Mouse (Mus musculus): ENCODE data around the gene Ctsh. TPM values are rescaled to one million over a fixed set of nuclear protein-coding genes. Genes with fewer than 3 reads are reported as not detected.
"Not testable (repeated sequence)": the region's sequence is repeated elsewhere in the genome, so short reads cannot be mapped to it uniquely, and the experiment has no call there.

Gene Ctsh
- polyA plus RNA-seq, 1 experiment from 2014 or later, result 67.1 TPM

GRCm38 (mm10) chr9:90035794-90036193 lies 18.2 kb upstream of the Ctsh start:
- Histone ChIP-seq H3K9me3 (replicated peaks) (no peaks in the 10 kb centered on the region), H3K4me3 (replicated peaks) (no peak overlapping the region), H3K27ac (replicated peaks) (no peak overlapping the region), H3K27me3 (no peaks in the 10 kb centered on the region), H3K9ac (no peak overlapping the region), H3K4me2 (replicated peaks) (no peak overlapping the region), H3K36me3 (no peaks in the 10 kb centered on the region), H3K4me1 (no peaks in the 10 kb centered on the region)
- WGBS, result 91% methylated on average over 3 of the region's 3 CpGs
- ATAC-seq (ENCODE audit: insufficient number of reproducible peaks, low FRiP score, low TSS enrichment, low read depth), result no peak

GRCm38 (mm10) chr9:90036313-90036712 lies 17.6 kb upstream of the Ctsh start:
- H3K9ac ChIP-seq, result no peak overlapping the region
- H3K4me2 ChIP-seq (replicated peaks), result no peak overlapping the region
- ATAC-seq (ENCODE audit: insufficient number of reproducible peaks, low FRiP score, low TSS enrichment, low read depth), result no peak; the same call in 1 of the 2 replicates
- no peaks in the 10 kb centered on the region for H3K4me1 ChIP-seq
- 58% methylated on average over 4 of the region's 4 CpGs for WGBS
- H3K27me3 ChIP-seq, result no peaks in the 10 kb centered on the region
- no peaks in the 10 kb centered on the region for H3K36me3 ChIP-seq
- H3K27ac ChIP-seq (replicated peaks), result no peak overlapping the region
- no peaks in the 10 kb centered on the region for H3K9me3 ChIP-seq (replicated peaks)
- H3K4me3 ChIP-seq (replicated peaks), result no peak overlapping the region

GRCm38 (mm10) chr9:90038535-90038934 lies 15.4 kb upstream of the Ctsh start:
- no peak for ATAC-seq (ENCODE audit: insufficient number of reproducible peaks, low FRiP score, low TSS enrichment, low read depth)
- Histone ChIP-seq H3K27me3 (no peaks in the 10 kb centered on the region), H3K36me3 (no peaks in the 10 kb centered on the region), H3K27ac (replicated peaks) (no peak overlapping the region), H3K4me2 (replicated peaks) (no peak overlapping the region), H3K4me3 (replicated peaks) (no peak overlapping the region), H3K4me1 (no peaks in the 10 kb centered on the region), H3K9me3 (replicated peaks) (no peaks in the 10 kb centered on the region), H3K9ac (no peak overlapping the region)
- WGBS, result 78% methylated on average over 4 of the region's 4 CpGs

GRCm38 (mm10) chr9:90040916-90041315 lies 13.0 kb upstream of the Ctsh start:
- Histone ChIP-seq H3K27ac (replicated peaks) (no peak overlapping the region), H3K4me2 (replicated peaks) (no peak overlapping the region), H3K4me1 (no peaks in the 10 kb centered on the region), H3K4me3 (replicated peaks) (no peak overlapping the region), H3K9ac (no peak overlapping the region), H3K9me3 (replicated peaks) (no peaks in the 10 kb centered on the region), H3K27me3 (no peaks in the 10 kb centered on the region), H3K36me3 (no peaks in the 10 kb centered on the region)
- WGBS, result 85% methylated on average over 2 of the region's 2 CpGs
- ATAC-seq (ENCODE audit: insufficient number of reproducible peaks, low FRiP score, low TSS enrichment, low read depth), result no peak

- 87% methylated on average over 3 of the region's 3 CpGs for WGBS
These were observed 12.4 kb upstream of the Ctsh start for GRCm38 (mm10) chr9:90041556-90041955.

GRCm38 (mm10) chr9:90042906-90043305 lies 11.0 kb upstream of the Ctsh start:
- not testable (repeated sequence) for H3K4me1 ChIP-seq

More at GRCm38 (mm10) chr9:90041556-90041955, 12.4 kb upstream of the Ctsh start:
- Histone ChIP-seq H3K27ac (replicated peaks) (no peak overlapping the region), H3K9me3 (replicated peaks) (no peaks in the 10 kb centered on the region), H3K36me3 (no peaks in the 10 kb centered on the region), H3K4me1 (no peaks in the 10 kb centered on the region), H3K9ac (no peak overlapping the region), H3K4me2 (replicated peaks) (no peak overlapping the region), H3K4me3 (replicated peaks) (no peak overlapping the region), H3K27me3 (no peaks in the 10 kb centered on the region)
- no peak for ATAC-seq (ENCODE audit: insufficient number of reproducible peaks, low FRiP score, low TSS enrichment, low read depth)

GRCm38 (mm10) chr9:90045191-90045590 lies 8.8 kb upstream of the Ctsh start:
- H3K4me3 ChIP-seq (replicated peaks), result no peak overlapping the region
- WGBS, result 89% methylated on average over 7 of the region's 7 CpGs
- no peaks in the 10 kb centered on the region for H3K4me1 ChIP-seq
- no peaks in the 10 kb centered on the region for H3K27me3 ChIP-seq
- no peaks in the 10 kb centered on the region for H3K36me3 ChIP-seq
- no peak for ATAC-seq (ENCODE audit: insufficient number of reproducible peaks, low FRiP score, low TSS enrichment, low read depth)
- H3K4me2 ChIP-seq (replicated peaks), result no peak overlapping the region
- no peak overlapping the region for H3K9ac ChIP-seq
- H3K27ac ChIP-seq (replicated peaks), result no peak overlapping the region
- H3K9me3 ChIP-seq (replicated peaks), result no peaks in the 10 kb centered on the region

More at GRCm38 (mm10) chr9:90042906-90043305, 11.0 kb upstream of the Ctsh start:
- H3K4me3 ChIP-seq (replicated peaks); H3K27ac ChIP-seq (replicated peaks); H3K9me3 ChIP-seq (replicated peaks); H3K4me2 ChIP-seq (replicated peaks); ATAC-seq (ENCODE audit: insufficient number of reproducible peaks, low FRiP score, low TSS enrichment, low read depth); H3K36me3 ChIP-seq; H3K9ac ChIP-seq; H3K27me3 ChIP-seq: not testable (repeated sequence)
- WGBS, result 90% methylated on average over 8 of the region's 8 CpGs

GRCm38 (mm10) chr9:90047937-90048627 lies 5.9 kb upstream of the Ctsh start:
- H3K27ac ChIP-seq (replicated peaks), result no peak overlapping the region
- no peak for ATAC-seq (ENCODE audit: insufficient number of reproducible peaks, low FRiP score, low TSS enrichment, low read depth)
- 65% methylated on average over 5 of the region's 5 CpGs for WGBS

GRCm38 (mm10) chr9:90054371-90055145 lies 606 bp downstream of the Ctsh start:
- under 1% methylated on average over 37 of the region's 37 CpGs for WGBS
- H3K4me2 ChIP-seq (replicated peaks), result peak overlapping the region; percentile 80
- ATAC-seq (ENCODE audit: insufficient number of reproducible peaks, low FRiP score, low TSS enrichment, low read depth), result peak; percentile 79
- H3K9me3 ChIP-seq (replicated peaks), result no peaks in the 10 kb centered on the region
- H3K27me3 ChIP-seq, result no peaks in the 10 kb centered on the region
- peak overlapping the region; percentile 48; the same call in 1 of the 2 replicates for H3K9ac ChIP-seq
- no peaks in the 10 kb centered on the region for H3K36me3 ChIP-seq
- H3K4me1 ChIP-seq, result 0 out of 2 replicates have a peak, but pooled peaks cover 6% of the 10 kb centered on the region
- H3K27ac ChIP-seq (replicated peaks), result no peak overlapping the region
- H3K4me3 ChIP-seq (replicated peaks), result peak overlapping the region; percentile 51

More at GRCm38 (mm10) chr9:90047937-90048627, 5.9 kb upstream of the Ctsh start:
- no peaks in the 10 kb centered on the region for H3K36me3 ChIP-seq
- no peaks in the 10 kb centered on the region for H3K27me3 ChIP-seq
- no peaks in the 10 kb centered on the region for H3K4me1 ChIP-seq
- H3K9ac ChIP-seq, result no peak overlapping the region
- H3K9me3 ChIP-seq (replicated peaks), result no peaks in the 10 kb centered on the region
- H3K4me3 ChIP-seq (replicated peaks), result no peak overlapping the region
- no peak overlapping the region for H3K4me2 ChIP-seq (replicated peaks)

GRCm38 (mm10) chr9:90055409-90055808 lies 1.5 kb downstream of the Ctsh start:
- Histone ChIP-seq H3K27ac (replicated peaks) (no peak overlapping the region), H3K36me3 (no peaks in the 10 kb centered on the region), H3K27me3 (no peaks in the 10 kb centered on the region), H3K4me1 (0 out of 2 replicates have a peak, but pooled peaks cover 6% of the 10 kb centered on the region), H3K4me2 (replicated peaks) (peak overlapping the region; percentile 80), H3K9ac (no peak overlapping the region), H3K4me3 (replicated peaks) (peak overlapping the region; percentile 51), H3K9me3 (replicated peaks) (no peaks in the 10 kb centered on the region)
- WGBS, result 39% methylated on average over 5 of the region's 5 CpGs
- ATAC-seq (ENCODE audit: insufficient number of reproducible peaks, low FRiP score, low TSS enrichment, low read depth), result no peak

GRCm38 (mm10) chr9:90055911-90056310 lies 2.0 kb downstream of the Ctsh start:
- Histone ChIP-seq H3K27me3 (no peaks in the 10 kb centered on the region), H3K4me2 (replicated peaks) (no peak overlapping the region), H3K9me3 (replicated peaks) (no peaks in the 10 kb centered on the region), H3K4me3 (replicated peaks) (no peak overlapping the region), H3K9ac (no peak overlapping the region), H3K36me3 (no peaks in the 10 kb centered on the region), H3K27ac (replicated peaks) (no peak overlapping the region), H3K4me1 (0 out of 2 replicates have a peak, but pooled peaks cover 6% of the 10 kb centered on the region)
- WGBS, result 70% methylated on average over 3 of the region's 3 CpGs
- no peak for ATAC-seq (ENCODE audit: insufficient number of reproducible peaks, low FRiP score, low TSS enrichment, low read depth)

Data from embryonic facial prominence, embryonic 15.5 days (tissue).